Mouse (Mus musculus): ENCODE results near the gene Gm904.
"Not testable (repeated sequence)": the region's sequence is repeated elsewhere in the genome, so short reads cannot be mapped to it uniquely, and the experiment has no call there.

The Gm904 gene

GRCm38 (mm10) chr13:50642928-50643327 is at the start of gene Gm904:
Gene Gm904, plus strand, starts transcription at chr13:50643228.
- DNase-seq (ENCODE audit: low spot score), result not testable (repeated sequence)

GRCm38 (mm10) chr13:50648771-50649170 is 5.7 kb downstream of the Gm904 start:
- DNase-seq (ENCODE audit: low spot score), result not testable (repeated sequence)
